Mouse (Mus musculus) spleen, adult 2 months (tissue): ENCODE results near the gene Wnk4.

Experiments
- CTCF ChIP-seq: fragments of 200-500 bp; IDR thresholded peaks from 2 replicates; pipeline ENCODE4 v1.5.1; 2011; ENCODE audit warnings: mild to moderate bottlenecking, inconsistent platforms; ENCODE audit not compliant: insufficient read depth, insufficient read length, insufficient replicate concordance; ENCODE audit errors: extremely low read depth
- POLR2A ChIP-seq: fragments of 200-500 bp; IDR thresholded peaks from 2 replicates; pipeline ENCODE4 v1.6.1; 2011; ENCODE audit warnings: low read depth, low read length, inconsistent platforms

- no peak for TF ChIP-seq CTCF
- TF ChIP-seq POLR2A = no peak
Observed at GRCm38 (mm10) chr11:101263138-101263988, 3.0 kb downstream of the Wnk4 start.
